Mouse (Mus musculus) ES-Bruce4 (cell line): Measurements from ENCODE around the gene Ctdspl. TPM values are rescaled to one million over a fixed set of nuclear protein-coding genes. Genes with fewer than 3 reads are reported as not detected.

Source experiments
- H3K27ac ChIP-seq: 2 replicates; pipeline ENCODE4 v1.5.1; 2012; ENCODE audit warnings: low read length, inconsistent platforms; ENCODE audit not compliant: insufficient read depth
- H3K27me3 ChIP-seq: 2 replicates; pipeline ENCODE4 v1.6.1; 2012; ENCODE audit warnings: mild to moderate bottlenecking, low read length, inconsistent platforms; ENCODE audit not compliant: control insufficient read depth, poor library complexity, insufficient read depth, severe bottlenecking
- H3K36me3 ChIP-seq: 2 replicates; pipeline ENCODE4 v1.6.1; 2012; ENCODE audit warnings: inconsistent platforms, mild to moderate bottlenecking, low read length, moderate library complexity; ENCODE audit not compliant: control insufficient read depth, poor library complexity, insufficient read depth, severe bottlenecking
- H3K4me1 ChIP-seq: one replicate; pipeline ENCODE4 v1.8.1; 2011; ENCODE audit warnings: low read length; ENCODE audit not compliant: control insufficient read depth, insufficient read depth
- H3K4me3 ChIP-seq: 2 replicates; pipeline ENCODE4 v1.5.1; 2011; ENCODE audit warnings: low read depth, mild to moderate bottlenecking, low read length
- H3K9ac ChIP-seq: 2 replicates; pipeline ENCODE4 v1.6.1; 2012; ENCODE audit warnings: low read depth, mild to moderate bottlenecking, inconsistent platforms; ENCODE audit not compliant: poor library complexity, severe bottlenecking
- H3K9me3 ChIP-seq: replicated peaks from 2 replicates; pipeline ENCODE4 v1.6.1; 2012; ENCODE audit warnings: mild to moderate bottlenecking, low read length, inconsistent platforms; ENCODE audit not compliant: control insufficient read depth, poor library complexity, insufficient read depth, severe bottlenecking
- CTCF ChIP-seq: IDR thresholded peaks from one replicate; pipeline ENCODE4 v1.8.1; 2011; ENCODE audit warnings: low read depth, low read length
- EP300 ChIP-seq: IDR thresholded peaks from 2 replicates; pipeline ENCODE4 v1.6.1; 2011; ENCODE audit warnings: low read depth, low read length; ENCODE audit not compliant: insufficient read depth
- POLR2A ChIP-seq: IDR thresholded peaks from one replicate; pipeline ENCODE4 v1.8.1; 2011; ENCODE audit warnings: low read length; ENCODE audit not compliant: insufficient read depth
- polyA plus RNA-seq: library from polyadenylated mRNA; stranded (reverse); fragments of >200 nt; gene quantifications from 2 replicates; pipeline ENCODE4 v1.2.4, GENCODE M21; 2011; ENCODE audit warnings: low read depth; ENCODE audit not compliant: missing spikeins, insufficient read depth, insufficient read length

Ctdspl gene
- polyA plus RNA-seq, 1 experiment: 20.2 TPM

DNA sequence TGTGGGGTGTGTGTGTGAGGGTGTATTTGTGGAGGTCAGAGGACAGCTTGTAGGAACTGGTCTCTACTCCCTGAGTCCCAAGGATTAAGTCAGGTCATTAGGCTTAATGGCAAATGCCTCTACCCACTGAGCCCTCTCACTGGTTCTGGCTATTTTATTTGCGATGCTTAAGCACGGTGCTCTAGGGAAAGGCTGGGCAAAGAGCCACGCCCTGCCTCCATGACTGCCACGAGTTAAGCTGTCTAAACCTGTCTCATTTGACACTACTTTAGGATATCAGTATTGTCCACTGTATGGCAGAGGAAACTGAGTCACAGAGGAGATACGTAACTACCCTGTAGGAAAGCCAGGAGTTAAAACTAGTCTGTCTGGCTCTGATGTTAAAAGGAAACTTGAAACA is 17.7 kb downstream of the Ctdspl start:
- Histone ChIP-seq H3K27me3 (no peaks in the 10 kb centered on the region), H3K4me3 (no peak overlapping the region), H3K4me1 (no peaks in the 10 kb centered on the region), H3K27ac (no peak overlapping the region), H3K36me3 (no peaks in the 10 kb centered on the region), H3K9ac (no peak overlapping the region), H3K9me3 (no peaks in the 10 kb centered on the region)
- no peak for TF ChIP-seq POLR2A
- TF ChIP-seq CTCF: no peak
- no peak for TF ChIP-seq EP300

DNA sequence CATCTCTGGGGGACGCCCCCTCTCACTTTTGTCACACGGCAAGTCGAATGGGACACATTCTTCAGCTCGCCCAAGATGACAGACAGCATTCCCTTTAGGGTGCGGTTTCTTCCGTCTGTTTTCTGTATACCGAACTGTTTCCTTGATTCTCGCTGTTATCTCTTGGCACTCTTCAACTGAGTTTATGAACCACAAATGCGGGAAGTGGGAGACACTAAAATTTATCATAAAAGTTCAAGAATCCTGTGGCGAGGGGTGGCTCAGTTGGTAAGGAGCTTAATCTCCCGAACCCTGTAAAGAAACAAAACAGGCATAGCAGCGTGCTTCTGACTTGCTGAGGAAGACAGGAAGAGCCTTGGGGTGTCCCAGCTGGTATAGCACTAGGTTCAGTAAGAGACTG is 18.1 kb downstream of the Ctdspl start:
- Histone ChIP-seq H3K27ac (no peak overlapping the region), H3K9ac (no peak overlapping the region), H3K4me3 (no peak overlapping the region), H3K36me3 (no peaks in the 10 kb centered on the region), H3K27me3 (no peaks in the 10 kb centered on the region), H3K4me1 (no peaks in the 10 kb centered on the region), H3K9me3 (no peaks in the 10 kb centered on the region)
- TF ChIP-seq CTCF (no peak), EP300 (no peak)

DNA sequence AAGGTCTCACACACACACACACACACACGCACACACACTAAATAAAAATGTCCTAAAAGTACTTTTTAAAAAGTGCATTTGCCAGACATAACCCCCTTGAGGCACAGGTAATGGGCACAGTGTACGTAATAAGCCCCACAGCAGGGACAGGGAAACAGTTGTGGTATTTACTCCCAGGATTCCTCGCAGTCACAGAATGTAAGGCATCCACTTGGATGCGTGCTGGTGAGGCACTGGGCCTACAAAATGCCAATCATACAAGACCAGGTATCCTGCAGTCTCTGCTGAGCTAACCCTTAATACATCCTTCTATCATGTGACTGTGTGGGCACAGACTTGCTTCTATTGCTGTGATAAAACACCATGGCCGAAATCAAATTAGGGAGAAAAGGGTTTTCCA is 22.2 kb downstream of the Ctdspl start:
- no peak overlapping the region for H3K4me3 ChIP-seq
- no peaks in the 10 kb centered on the region for H3K9me3 ChIP-seq
- H3K27ac ChIP-seq: no peak overlapping the region
- H3K9ac ChIP-seq: no peak overlapping the region
- H3K27me3 ChIP-seq: no peaks in the 10 kb centered on the region
- peaks cover 8% of the 10 kb centered on the region for H3K4me1 ChIP-seq
- TF ChIP-seq CTCF (no peak), POLR2A (no peak), EP300 (no peak)
- no peaks in the 10 kb centered on the region for H3K36me3 ChIP-seq

DNA sequence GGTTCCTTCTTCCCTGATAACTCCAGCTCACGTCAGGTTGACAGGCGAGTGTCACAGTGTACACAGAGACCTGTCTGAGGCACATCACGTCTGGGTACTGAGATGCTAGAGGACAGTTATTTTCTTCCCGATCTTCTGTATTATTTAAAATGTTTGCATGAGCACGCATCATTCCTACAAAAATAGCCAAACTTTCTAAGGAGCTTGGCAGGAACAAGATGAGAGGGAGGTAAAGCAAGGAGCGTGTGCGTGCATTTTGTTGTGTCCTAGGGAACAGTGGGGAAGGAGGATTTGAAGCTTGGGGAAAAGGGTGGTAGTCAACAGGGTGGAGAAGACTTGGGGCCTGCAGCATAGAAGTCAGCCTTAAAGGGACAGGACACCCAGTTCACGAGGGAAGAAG is 22.9 kb downstream of the Ctdspl start:
- H3K9me3 ChIP-seq: no peaks in the 10 kb centered on the region
- H3K9ac ChIP-seq: no peak overlapping the region
- H3K36me3 ChIP-seq: no peaks in the 10 kb centered on the region

DNA sequence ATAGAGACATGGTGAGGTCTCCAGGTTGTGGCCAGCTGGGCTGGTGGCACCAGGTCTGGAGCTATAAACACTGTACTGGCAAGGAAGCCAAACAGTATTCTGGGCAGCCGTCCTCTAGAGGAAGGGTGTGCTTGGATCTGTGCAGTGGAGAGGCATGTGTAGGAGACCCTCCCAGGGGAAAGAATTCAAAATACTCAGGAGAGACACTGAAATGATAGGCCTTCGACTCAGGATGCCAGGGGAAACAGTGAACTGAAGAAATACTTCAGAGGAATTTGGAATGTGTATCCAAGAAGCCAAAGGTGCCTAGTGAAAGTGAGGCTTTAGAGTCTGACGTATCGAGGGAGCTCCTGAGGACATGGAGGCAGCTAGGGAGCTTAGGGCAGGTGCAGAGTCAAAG is 23.4 kb downstream of the Ctdspl start:
- TF ChIP-seq POLR2A (no peak), CTCF (no peak), EP300 (no peak)
- H3K36me3 ChIP-seq: no peaks in the 10 kb centered on the region
- H3K9ac ChIP-seq: no peak overlapping the region
- H3K4me3 ChIP-seq: no peak overlapping the region
- H3K27me3 ChIP-seq: no peaks in the 10 kb centered on the region
- peaks cover 8% of the 10 kb centered on the region for H3K4me1 ChIP-seq
- H3K27ac ChIP-seq: no peak overlapping the region
- no peaks in the 10 kb centered on the region for H3K9me3 ChIP-seq

More for the DNA sequence above, 22.9 kb downstream of the Ctdspl start:
- no peak for TF ChIP-seq EP300
- Histone ChIP-seq H3K4me3 (no peak overlapping the region), H3K27ac (no peak overlapping the region), H3K4me1 (peaks cover 8% of the 10 kb centered on the region), H3K27me3 (no peaks in the 10 kb centered on the region)

DNA sequence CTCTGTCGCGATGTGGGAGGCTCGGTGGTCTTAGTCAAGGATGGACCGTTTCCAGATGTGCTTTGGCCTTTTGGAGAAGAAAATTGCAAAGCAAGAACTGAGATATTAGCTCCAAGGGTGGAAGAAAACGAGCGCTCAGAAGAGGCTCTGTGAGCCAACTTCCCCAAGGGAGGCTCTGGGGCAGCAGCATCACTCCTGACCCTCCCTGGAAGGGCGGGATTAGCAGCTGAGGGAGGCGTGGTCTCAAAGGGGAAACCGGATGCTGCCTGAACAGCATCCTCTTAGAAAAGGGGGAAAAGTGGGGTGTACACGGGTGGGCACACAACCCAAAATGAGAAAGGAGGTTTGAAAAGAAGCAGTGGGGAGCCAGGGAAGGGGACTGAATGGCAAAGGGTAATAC is 23.8 kb downstream of the Ctdspl start:
- no peaks in the 10 kb centered on the region for H3K9me3 ChIP-seq
- no peak overlapping the region for H3K27ac ChIP-seq
- no peak overlapping the region for H3K9ac ChIP-seq
- no peak for TF ChIP-seq EP300
- no peak for TF ChIP-seq POLR2A
- TF ChIP-seq CTCF: no peak
- no peak overlapping the region for H3K4me3 ChIP-seq
- H3K36me3 ChIP-seq: no peaks in the 10 kb centered on the region
- peaks cover 8% of the 10 kb centered on the region for H3K4me1 ChIP-seq
- no peaks in the 10 kb centered on the region for H3K27me3 ChIP-seq

DNA sequence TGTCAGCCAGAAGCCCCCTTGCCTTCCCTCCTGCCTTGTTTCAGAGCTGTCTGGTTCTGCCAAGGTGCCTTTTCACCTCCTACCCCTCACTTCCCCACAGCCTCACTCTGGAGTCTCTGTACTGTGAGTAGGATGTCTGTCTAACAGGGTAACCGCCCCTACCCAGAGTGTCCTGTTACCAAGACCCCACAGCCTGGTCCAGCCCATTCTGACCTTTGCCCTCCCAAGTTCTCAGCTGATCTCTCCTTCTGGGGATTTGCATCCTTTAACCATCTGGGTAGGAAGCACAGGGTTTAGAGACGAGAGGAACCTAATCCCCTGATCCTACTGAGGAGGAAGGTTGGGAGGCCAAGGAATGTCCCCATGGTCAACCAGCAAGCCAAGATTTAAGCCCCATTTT is 24.5 kb downstream of the Ctdspl start:
- no peak overlapping the region for H3K27ac ChIP-seq
- TF ChIP-seq CTCF (no peak), EP300 (no peak), POLR2A (no peak)
- H3K9me3 ChIP-seq: no peaks in the 10 kb centered on the region
- H3K27me3 ChIP-seq: no peaks in the 10 kb centered on the region
- no peak overlapping the region for H3K9ac ChIP-seq
- peaks cover 8% of the 10 kb centered on the region for H3K4me1 ChIP-seq
- no peak overlapping the region for H3K4me3 ChIP-seq
- no peaks in the 10 kb centered on the region for H3K36me3 ChIP-seq
